Comparison of ENCODE assay signal across 8 mouse cellular contexts in genomic region chr15:5243036-5243958, GRCm38 (mm10). TPM values are rescaled to one million over a fixed set of nuclear protein-coding genes. Genes with fewer than 3 reads are reported as not detected.
A peak's percentile ranks its signal among the peaks of the same experiment; 100 is the strongest.
DNase-seq lines count a peak whose midpoint lies in the region; ATAC-seq and TF ChIP-seq lines count a peak whose summit lies in the region.

No protein-coding gene starts in this region.

- H3K27ac ChIP-seq in heart, embryonic 15.5 days: no peak overlapping the region
- no peak overlapping the region for H3K27ac ChIP-seq in neural tube, embryonic 12.5 days

- peak overlapping the region; percentile 84 for H3K4me3 ChIP-seq in lung, adult 2 months (replicated peaks; ENCODE audit: extremely low read depth, low read depth, low read length)
- H3K4me3 ChIP-seq in heart, embryonic 15.5 days: peak overlapping the region; percentile 61
- H3K4me3 ChIP-seq in neural tube, embryonic 12.5 days: peak overlapping the region; percentile 45

- H3K4me2 ChIP-seq in heart, embryonic 15.5 days: peak overlapping the region; percentile 99
- peak overlapping the region; percentile 94 for H3K4me2 ChIP-seq in neural tube, embryonic 12.5 days (replicated peaks)

- peak overlapping the region; percentile 53 for H3K9ac ChIP-seq in heart, embryonic 15.5 days
- 0 out of 2 replicates have a peak overlapping the region, but pooled peaks have one; percentile 44 for H3K9ac ChIP-seq in neural tube, embryonic 12.5 days

- no peaks in the 10 kb centered on the region for H3K9me3 ChIP-seq in heart, embryonic 15.5 days (replicated peaks)
- H3K9me3 ChIP-seq in neural tube, embryonic 12.5 days: no peaks in the 10 kb centered on the region

- no peak for TF ChIP-seq CTCF in lung, adult 2 months (IDR thresholded peaks at IDR 0.05; ENCODE audit: insufficient read depth, low read length)

- H3K27me3 ChIP-seq in heart, embryonic 15.5 days: peaks cover 37% of the 10 kb centered on the region
- peaks cover 38% of the 10 kb centered on the region for H3K27me3 ChIP-seq in neural tube, embryonic 12.5 days (replicated peaks)

- 6% methylated on average over 40 of the region's 40 CpGs for WGBS in lung, adult 2 months
- WGBS in heart, embryonic 15.5 days: 4% methylated on average over 40 of the region's 40 CpGs
- 7% methylated on average over 40 of the region's 40 CpGs for WGBS in neural tube, embryonic 12.5 days

- TF ChIP-seq POLR2A in lung, adult 2 months (IDR thresholded peaks at IDR 0.05; ENCODE audit: borderline replicate concordance, extremely low read depth, low read depth, low read length): no peak

- DNase-seq in lung, adult 2 months: peak; percentile 13
- DNase-seq in lung, adult 18-20 months: no peak
- peak; percentile 28 for DNase-seq in c-Kit-positive CD71-positive TER-119-negative erythroid progenitor cells, embryonic 14.5 days (ENCODE audit: low read depth)
- DNase-seq in liver: peak; percentile 23
- DNase-seq in right cerebral cortex, postnatal 25 days: no peak
- no peak for DNase-seq in layer of hippocampus, postnatal 10 days (ENCODE audit: low spot score in 2 of 2)

- ATAC-seq in heart, embryonic 15.5 days (replicated peaks; ENCODE audit: insufficient number of reproducible peaks, insufficient read depth, low FRiP score, low read depth): no peak
- ATAC-seq in neural tube, embryonic 12.5 days (ENCODE audit: low FRiP score, low read depth): peak; percentile 7

- H3K36me3 ChIP-seq in heart, embryonic 15.5 days: no peaks in the 10 kb centered on the region
- no peaks in the 10 kb centered on the region for H3K36me3 ChIP-seq in neural tube, embryonic 12.5 days

- H3K4me1 ChIP-seq in lung, adult 2 months (ENCODE audit: control insufficient read depth, insufficient read depth, low read length): peaks cover 15% of the 10 kb centered on the region
- H3K4me1 ChIP-seq in heart, embryonic 15.5 days (replicated peaks): peaks cover 26% of the 10 kb centered on the region
- peaks cover 23% of the 10 kb centered on the region for H3K4me1 ChIP-seq in neural tube, embryonic 12.5 days

RNA-seq across cellular contexts. Expression of gene Ptger4, which starts 0.7 kb away (rescaled TPM):
- polyA plus RNA-seq in lung, adult 2 months (2012; rRNA removed): 6.9 and 7.6 TPM in 2 replicates
- 4.2 and 4.7 TPM in 2 replicates for polyA plus RNA-seq in heart, embryonic 15.5 days (2015; fragmentation: Nextera tagmentation; extraction: Ambion mirVana)
- 2.7 and 3.0 TPM in 2 replicates for polyA plus RNA-seq in neural tube, embryonic 12.5 days (2016; fragmentation: Nextera tagmentation; extraction: Ambion mirVana)
- 1 to 10 TPM; 1.3 to 1.7 TPM for total RNA-seq in layer of hippocampus, postnatal 10 days (2021)

RNA-seq across cellular contexts. Expression of gene Ttc33, which starts 58.0 kb away (rescaled TPM):
- 3.6 and 8.0 TPM in 2 replicates for polyA plus RNA-seq in lung, adult 2 months (2012; rRNA removed)
- 31.8 and 33.7 TPM in 2 replicates for polyA plus RNA-seq in heart, embryonic 15.5 days (2015; fragmentation: Nextera tagmentation; extraction: Ambion mirVana)
- polyA plus RNA-seq in neural tube, embryonic 12.5 days (2016; fragmentation: Nextera tagmentation; extraction: Ambion mirVana): 52.1 and 52.5 TPM in 2 replicates
- 10 to 100 TPM; 54.5 to 57.7 TPM for total RNA-seq in layer of hippocampus, postnatal 10 days (2021)

Comparison
In these comparisons a context has a peak if more than half of its experiments do, and no peak if none do; other contexts are left out.
1. DNase-seq: peak in lung, adult 2 months (single experiment), c-Kit-positive CD71-positive TER-119-negative erythroid progenitor cells, embryonic 14.5 days (single experiment) and liver (single experiment); none in lung, adult 18-20 months (0 of 2), right cerebral cortex, postnatal 25 days (single experiment) and layer of hippocampus, postnatal 10 days (0 of 2).
2. Peak in every context shown above with its lines, with median percentiles within 50 percentile points of each other: H3K4me3 ChIP-seq.